Mouse (Mus musculus): ENCODE measurements around the gene Golgb1.

DNA sequence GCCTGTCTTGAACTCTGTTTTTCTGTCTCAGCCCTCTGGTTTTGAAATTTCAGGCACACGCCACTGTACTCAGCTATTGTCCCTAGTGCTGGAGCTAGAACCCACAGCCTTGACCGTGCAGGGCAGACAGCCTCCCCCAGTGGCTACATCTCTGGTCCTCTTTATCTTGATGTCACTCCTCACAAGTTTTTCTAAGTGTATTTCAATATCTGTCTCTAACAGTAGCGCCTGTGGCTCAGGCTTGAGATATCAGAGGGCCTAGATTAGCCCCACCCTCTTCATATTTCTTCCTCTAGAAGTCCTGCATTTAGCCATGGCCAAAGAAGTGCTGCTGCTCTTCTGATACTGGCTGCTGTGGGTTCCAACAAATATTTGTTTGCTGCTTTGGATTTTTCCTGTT is 15.6 kb downstream of the Golgb1 start:
- TF ChIP-seq CTCF (IDR thresholded peaks at IDR 0.05; ENCODE audit: low read depth) = no peak
- TF ChIP-seq EP300 (IDR thresholded peaks at IDR 0.05; ENCODE audit: low read depth) = no peak

Data from heart, postnatal 0 days (tissue).